Comparison of ENCODE assay signal across 12 mouse cellular contexts in genomic region chr2:60838856-60839255, GRCm38 (mm10).
DNase-seq lines count a peak whose midpoint lies in the region; ATAC-seq and TF ChIP-seq lines count a peak whose summit lies in the region.
"Had no signal": no experiment of that assay in that cellular context is flagged by ENCODE, and none has a peak within 500 bp of the region (broad histone marks: within the 10 kb centered on the region; RNA-seq: fewer than 3 reads in every experiment).

No protein-coding gene starts in this region.

- H3K4me2 ChIP-seq in heart, postnatal 0 days (ENCODE audit: low read depth, low read length): no peak overlapping the region
- H3K4me2 ChIP-seq: midbrain, embryonic 13.5 days had no signal

- no peak for TF ChIP-seq CTCF in heart, postnatal 0 days (IDR thresholded peaks at IDR 0.05; ENCODE audit: low read depth)

- 49% methylated on average over 5 of the region's 5 CpGs for WGBS in heart, postnatal 0 days

- H3K27ac ChIP-seq in heart, postnatal 0 days (ENCODE audit: low read depth): peak overlapping the region; percentile 51
- H3K27ac ChIP-seq: limb, embryonic 10.5 days; midbrain, embryonic 13.5 days; stomach, postnatal 0 days had no signal

- peaks cover 14% of the 10 kb centered on the region for H3K36me3 ChIP-seq in heart, postnatal 0 days (replicated peaks; ENCODE audit: control insufficient read depth, insufficient read depth, low read length)
- H3K36me3 ChIP-seq: midbrain, embryonic 13.5 days had no signal

- no peaks in the 10 kb centered on the region for H3K9me3 ChIP-seq in heart, postnatal 0 days (replicated peaks; ENCODE audit: control insufficient read depth, low read length)
- H3K9me3 ChIP-seq: limb, embryonic 10.5 days; midbrain, embryonic 13.5 days had no signal

- DNase-seq in gastrocnemius, postnatal 25 days: peak; percentile 29
- no peak for DNase-seq in gastrocnemius, postnatal 4 days (ENCODE audit: low spot score in 2 of 2)
- peak; percentile 41 for DNase-seq in adrenal gland, postnatal 14 days
- DNase-seq in heart, postnatal 0 days (ENCODE audit: low spot score): peak; percentile 51
- peak; percentile 73 to 84 for DNase-seq in kidney, postnatal 36 days
- DNase-seq in frontal cortex, postnatal 14 days (ENCODE audit: low spot score in 2 of 2): no peak
- DNase-seq in embryo, embryonic 10 days (ENCODE audit: low spot score): no peak
- no peak for DNase-seq in layer of hippocampus, postnatal 25 days (ENCODE audit: extremely low spot score in 1 of 2, low spot score in 1 of 2)
- DNase-seq: right cerebral cortex, postnatal 4 days had no signal

- no peak overlapping the region for H3K4me3 ChIP-seq in heart, postnatal 0 days (ENCODE audit: low read depth, low read length)
- H3K4me3 ChIP-seq: limb, embryonic 10.5 days; midbrain, embryonic 13.5 days had no signal

- no peaks in the 10 kb centered on the region for H3K27me3 ChIP-seq in heart, postnatal 0 days (ENCODE audit: control insufficient read depth, insufficient read depth, low read length)

- peak; percentile 77; the same call in 1 of the 2 replicates for TF ChIP-seq EP300 in heart, postnatal 0 days (IDR thresholded peaks at IDR 0.05; ENCODE audit: low read depth)

- peak; percentile 62 for ATAC-seq in heart, postnatal 0 days (ENCODE audit: insufficient read depth, low read depth)
- ATAC-seq: midbrain, embryonic 13.5 days had no signal

- no peak overlapping the region for H3K9ac ChIP-seq in heart, postnatal 0 days (replicated peaks; ENCODE audit: low read depth, low read length)
- H3K9ac ChIP-seq: midbrain, embryonic 13.5 days had no signal

- H3K4me1 ChIP-seq in heart, postnatal 0 days (ENCODE audit: control insufficient read depth, insufficient read depth): peaks cover 50% of the 10 kb centered on the region

Comparison
In these comparisons a context has a peak if more than half of its experiments do, and no peak if none do; other contexts are left out.
1. DNase-seq: peak in gastrocnemius, postnatal 25 days (single experiment), adrenal gland, postnatal 14 days (single experiment), heart, postnatal 0 days (single experiment) and kidney, postnatal 36 days (2 of 2); none in gastrocnemius, postnatal 4 days (0 of 2), frontal cortex, postnatal 14 days (0 of 2), embryo, embryonic 10 days (single experiment) and layer of hippocampus, postnatal 25 days (0 of 2).